Mouse (Mus musculus) cerebellum, adult 2 months (tissue): ENCODE results near the gene Slc22a8.

Source experiments
- CTCF ChIP-seq: fragments of 200-500 bp; IDR thresholded peaks from 2 replicates; pipeline ENCODE4 v1.5.1; 2011; ENCODE audit warnings: low read depth, mild to moderate bottlenecking, control low read depth, low read length, moderate library complexity, borderline replicate concordance; ENCODE audit not compliant: insufficient read depth
- POLR2A ChIP-seq: fragments of 200-500 bp; IDR thresholded peaks from 2 replicates; pipeline ENCODE4 v1.6.1; 2011; ENCODE audit warnings: low read length, control low read depth, borderline replicate concordance; ENCODE audit not compliant: insufficient read depth

- no peak for TF ChIP-seq POLR2A
- no peak for TF ChIP-seq CTCF
These were observed 6.2 kb downstream of the Slc22a8 start for GRCm38 (mm10) chr19:8597269-8597668.
